Mouse (Mus musculus): ENCODE measurements at regions not wholly inside any gene's neighbourhood (a gene's known extent, or its start where the extent isn't known, plus 50 kb on each side); places are given as distances from the start of the nearest gene placed in this dataset.
A peak's percentile ranks its signal among the peaks of the same experiment; 100 is the strongest.

DNA sequence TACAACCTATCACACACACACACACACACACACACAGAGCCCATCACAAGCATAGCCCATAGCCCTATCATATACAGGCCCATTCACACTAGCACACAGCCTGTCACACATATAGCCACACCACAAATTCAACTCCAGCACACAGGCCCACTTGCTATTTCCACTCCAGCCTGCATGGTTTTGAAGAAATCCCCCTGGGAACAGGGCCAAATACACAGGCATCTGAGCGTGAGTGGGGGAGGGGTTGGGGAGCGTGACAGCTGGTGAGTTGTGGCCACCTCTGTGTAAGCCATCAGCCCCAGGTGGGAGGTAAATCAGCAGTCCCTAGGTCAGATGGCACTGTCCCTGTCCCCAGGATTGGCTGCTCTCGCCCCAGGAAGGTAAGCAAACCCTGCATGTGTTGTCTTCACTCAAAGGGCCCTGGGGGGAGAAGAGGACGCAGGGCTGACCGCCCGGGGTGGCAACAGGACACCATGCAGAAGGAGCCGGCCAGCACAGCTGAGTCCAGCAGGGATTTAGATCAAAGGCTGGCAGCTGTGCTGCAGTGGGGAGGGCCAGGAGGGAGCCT, 153.6 kb upstream of the Gm3448 start:
- no peak for DNase-seq (ENCODE audit: extremely low read depth, low read depth)

DNA sequence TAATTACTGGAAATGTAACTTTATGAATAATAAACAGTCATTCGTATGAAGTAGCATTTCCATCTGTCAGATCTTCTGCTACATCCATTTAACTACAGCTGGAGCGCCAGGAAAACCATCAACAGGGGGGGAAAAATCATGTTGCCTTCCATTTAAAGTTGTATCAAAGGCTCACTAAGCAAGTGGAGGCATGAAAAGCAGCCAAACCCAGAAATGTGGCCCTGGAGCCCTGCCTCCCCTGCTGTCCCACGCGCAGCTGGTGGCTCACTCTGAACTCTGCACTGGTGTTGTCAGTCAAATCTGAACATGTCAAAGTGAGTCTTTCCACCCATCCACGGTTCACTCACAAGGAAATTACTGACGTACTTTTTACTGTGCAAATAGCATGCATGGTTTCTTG, 152.5 kb upstream of the Gm3448 start:
- DNase-seq (ENCODE audit: extremely low read depth, low read depth) = no peak

- no peak for DNase-seq (ENCODE audit: extremely low read depth, low read depth)
Measured at GRCm38 (mm10) chr17:15192840-15193239, 151.5 kb upstream of the Gm3448 start.

- no peak for DNase-seq (ENCODE audit: extremely low read depth, low read depth)
Measured at GRCm38 (mm10) chr17:15185217-15185616, 143.9 kb upstream of the Gm3448 start.

- DNase-seq (ENCODE audit: extremely low read depth, low read depth) = no peak
Measured at GRCm38 (mm10) chr17:15183800-15184199, 142.5 kb upstream of the Gm3448 start.

DNA sequence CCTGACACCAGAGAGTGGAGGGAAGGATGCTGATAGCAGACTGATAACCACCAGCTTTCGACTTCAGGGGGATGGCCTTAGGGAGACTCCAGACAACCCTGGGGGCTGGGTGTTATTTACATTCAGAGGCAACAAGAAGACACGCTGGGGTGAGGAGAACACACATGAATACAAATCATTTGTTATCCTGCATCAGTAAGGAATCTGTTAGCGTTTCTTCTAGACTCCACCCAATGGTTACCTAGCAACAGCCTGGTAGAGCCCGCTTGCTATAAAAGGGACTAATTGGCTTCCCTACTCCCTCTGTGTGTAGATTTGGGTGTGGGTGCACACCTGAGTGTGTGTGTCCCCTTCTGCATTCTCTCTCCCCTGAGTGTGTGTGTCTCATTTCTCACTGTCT, 140.8 kb upstream of the Gm3448 start:
- DNase-seq (ENCODE audit: extremely low read depth, low read depth) = no peak

DNA sequence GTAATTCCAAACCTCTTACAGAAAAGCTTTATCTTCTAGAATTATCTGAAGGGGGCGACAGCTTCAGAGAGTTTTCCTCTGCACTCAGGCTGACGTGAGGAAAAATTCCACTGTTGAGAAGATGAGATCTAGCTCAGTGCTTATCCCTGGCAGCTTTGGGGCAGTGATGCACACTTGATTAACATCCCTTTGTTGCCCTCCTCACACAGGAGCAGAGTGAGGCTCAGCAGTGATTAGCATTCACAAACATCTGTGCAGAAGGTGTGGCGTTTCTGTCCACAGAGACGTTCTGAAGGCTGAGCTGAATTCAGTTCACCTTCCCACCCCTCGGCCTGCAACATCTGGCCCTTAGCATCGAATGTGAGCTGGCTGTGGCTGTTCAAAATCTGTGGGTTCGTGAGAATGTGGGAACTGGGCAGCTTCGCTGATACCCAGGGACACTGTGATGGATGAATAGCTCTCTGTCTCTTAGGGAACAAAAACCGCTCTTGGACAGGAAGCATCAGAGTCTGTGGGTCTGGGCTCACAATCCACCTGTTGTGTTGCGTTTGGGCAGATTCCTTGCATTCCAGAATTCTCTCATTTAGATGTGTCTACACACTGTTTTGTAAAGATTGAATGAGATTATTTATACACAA, 139.0 kb upstream of the Gm3448 start:
- no peak for DNase-seq (ENCODE audit: extremely low read depth, low read depth)

DNA sequence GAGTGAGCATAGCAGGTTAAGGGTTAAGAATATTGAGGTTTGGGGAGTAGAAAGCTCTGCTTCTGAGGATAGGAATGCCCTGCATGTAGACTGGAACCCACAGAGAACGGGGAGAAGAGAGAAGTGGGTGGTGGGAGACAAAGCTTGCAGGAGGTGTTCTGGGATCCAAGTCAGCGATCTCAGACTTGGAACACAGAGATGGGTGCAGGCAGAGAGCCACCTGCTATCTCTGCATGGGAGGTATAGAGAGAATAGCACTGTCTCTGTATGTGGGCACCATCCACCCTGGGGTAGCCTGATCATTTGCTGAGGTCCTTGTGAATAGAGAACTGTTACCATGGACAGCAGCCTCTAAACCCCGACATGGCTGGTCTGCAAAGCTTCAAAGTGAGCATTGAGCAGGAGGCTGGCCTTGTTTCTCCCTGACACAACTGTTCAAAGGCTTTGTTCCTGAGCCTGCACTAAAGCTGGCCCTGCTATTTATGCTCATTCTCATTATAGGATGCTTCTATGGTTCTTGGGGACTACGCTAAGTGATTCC, 138.1 kb upstream of the Gm3448 start:
- DNase-seq (ENCODE audit: extremely low read depth, low read depth) = no peak

GRCm38 (mm10) chr17:15177390-15177789, 136.1 kb upstream of the Gm3448 start:
- no peak for DNase-seq (ENCODE audit: extremely low read depth, low read depth)

- DNase-seq (ENCODE audit: extremely low read depth, low read depth) = no peak
Measured at GRCm38 (mm10) chr17:15174354-15174953, 133.1 kb upstream of the Gm3448 start.

- no peak for DNase-seq (ENCODE audit: extremely low read depth, low read depth)
Measured at GRCm38 (mm10) chr17:15167927-15168326, 126.6 kb upstream of the Gm3448 start.

- no peak for DNase-seq (ENCODE audit: extremely low read depth, low read depth)
Measured at GRCm38 (mm10) chr17:15157693-15158333, 116.5 kb upstream of the Gm3448 start.

DNA sequence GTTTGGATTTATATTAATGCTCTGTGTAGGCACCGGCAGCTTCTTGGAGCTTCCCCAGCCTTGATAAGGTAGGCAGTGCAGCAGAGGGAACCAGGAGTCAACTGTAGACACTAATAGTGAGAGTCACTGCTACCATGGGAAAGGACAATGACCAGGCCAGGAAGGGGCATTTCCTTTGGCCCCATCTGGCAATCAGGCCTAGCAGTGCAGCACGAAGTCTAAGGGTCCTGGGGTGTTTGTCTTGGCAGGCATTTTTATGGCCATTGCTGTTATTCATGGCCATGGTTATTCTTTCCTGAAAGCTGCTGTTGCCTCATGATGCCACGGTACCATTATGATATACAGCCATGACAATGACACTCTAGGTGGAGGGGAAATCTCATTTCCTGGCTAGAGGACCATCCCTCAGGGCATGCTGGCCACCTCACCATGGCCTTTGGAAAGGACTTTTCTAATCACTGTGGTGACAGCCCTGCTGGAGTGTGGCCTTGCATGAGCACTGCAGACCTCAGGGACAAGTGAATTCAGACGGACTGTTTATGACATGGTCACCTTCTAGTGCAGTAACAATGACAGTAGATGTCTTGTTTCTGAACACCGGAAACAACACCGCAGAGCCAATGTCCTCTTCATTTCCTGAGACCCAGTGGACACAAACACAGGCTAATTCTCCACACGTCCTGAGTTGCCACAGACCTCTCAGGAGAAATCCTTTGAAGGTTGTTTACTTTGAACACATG, 111.8 kb upstream of the Gm3448 start:
- DNase-seq (ENCODE audit: extremely low read depth, low read depth) = no peak

GRCm38 (mm10) chr17:15152477-15152876, 111.1 kb upstream of the Gm3448 start:
- DNase-seq (ENCODE audit: extremely low read depth, low read depth) = peak; percentile 9

DNA sequence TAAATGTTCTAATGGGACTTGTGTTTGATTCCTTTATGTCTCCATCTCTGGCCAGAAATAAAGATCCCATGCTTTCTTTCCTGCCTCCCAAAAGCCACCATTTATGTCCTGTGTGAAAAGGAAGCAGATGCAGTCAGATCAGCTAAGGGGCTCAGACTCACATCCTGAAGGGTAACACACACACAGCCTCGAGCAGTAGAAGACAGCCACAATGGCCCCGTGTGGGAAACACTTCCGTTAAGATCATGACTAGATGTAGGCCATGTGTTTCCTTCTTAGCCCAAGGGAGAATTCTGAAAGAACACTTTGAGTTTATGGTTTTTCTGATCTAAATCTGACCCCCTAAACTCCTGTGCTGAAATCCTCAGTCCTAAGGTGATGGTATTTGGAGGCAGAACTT, 110.4 kb upstream of the Gm3448 start:
- no peak for DNase-seq (ENCODE audit: extremely low read depth, low read depth)

DNA sequence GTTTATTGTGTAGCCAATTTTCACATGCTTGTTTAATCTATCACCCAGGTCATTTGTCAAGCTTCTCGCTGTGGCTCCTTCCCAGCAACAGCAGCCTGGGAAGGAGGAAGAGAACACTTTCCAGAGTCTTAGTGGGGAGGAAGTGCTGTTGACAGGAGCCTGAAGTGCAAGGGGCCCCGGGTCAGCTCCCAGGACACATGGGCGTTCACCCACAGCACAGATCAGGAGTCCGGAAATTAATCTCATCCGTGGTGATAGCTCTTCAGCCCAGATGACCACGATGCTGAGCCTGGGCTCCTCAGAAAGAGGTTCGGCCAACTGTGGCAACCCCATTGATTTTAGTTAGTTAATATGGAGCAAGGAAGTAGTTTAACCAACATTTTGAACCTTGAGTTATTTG, 105.3 kb upstream of the Gm3448 start:
- no peak for DNase-seq (ENCODE audit: extremely low read depth, low read depth)

DNA sequence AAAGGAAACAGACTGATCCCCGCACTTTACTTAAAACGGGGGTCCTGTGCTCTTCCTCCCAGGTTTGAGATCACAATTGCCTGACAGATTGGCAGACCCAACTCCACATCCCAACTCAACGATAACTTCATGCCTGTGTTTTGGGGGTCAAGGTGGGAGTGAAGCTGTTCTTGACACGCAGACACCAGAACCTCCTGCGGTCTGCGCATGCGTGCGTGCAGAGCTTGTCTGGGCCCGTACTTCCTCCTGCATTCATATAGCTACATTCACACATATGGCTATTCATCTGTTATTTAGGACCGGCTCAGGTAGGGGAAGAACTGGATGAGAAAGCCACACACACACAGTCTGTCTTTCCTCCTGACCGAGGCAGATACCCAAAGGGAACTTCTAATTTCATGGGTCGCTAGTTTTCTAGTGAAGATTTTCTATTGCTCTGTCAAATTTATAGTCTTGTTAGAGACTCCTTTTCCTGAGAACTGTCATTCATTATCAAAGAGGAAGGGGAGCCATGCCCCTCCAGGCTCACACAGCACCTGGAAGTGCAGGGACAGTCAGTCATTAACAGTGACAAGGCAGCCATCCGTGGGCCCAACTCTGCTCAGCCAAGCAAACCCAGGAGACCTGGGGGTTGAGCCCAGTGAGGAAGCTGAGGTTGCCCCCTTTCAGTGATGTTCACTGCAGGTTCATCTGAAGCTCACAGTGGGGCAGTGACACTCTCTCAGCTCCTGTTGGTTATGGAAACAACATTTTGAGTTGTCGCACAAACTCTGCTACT, 104.0 kb upstream of the Gm3448 start:
- DNase-seq (ENCODE audit: extremely low read depth, low read depth) = no peak

GRCm38 (mm10) chr17:15140391-15140790, 99.1 kb upstream of the Gm3448 start:
- DNase-seq (ENCODE audit: extremely low read depth, low read depth) = no peak

All from MEL-GATA-1-ER (cell line).